Mouse (Mus musculus) thymus, adult 2 months (tissue): ENCODE results near the gene Ttc16.

Experiments
- CTCF ChIP-seq: fragments of 200-500 bp; IDR thresholded peaks from 2 replicates; pipeline ENCODE4 v1.5.1; 2012; ENCODE audit warnings: mild to moderate bottlenecking, control low read depth, low read length, moderate library complexity, borderline replicate concordance; ENCODE audit not compliant: control insufficient read depth, poor library complexity, insufficient read depth; ENCODE audit errors: extremely low read depth
- POLR2A ChIP-seq: fragments of 200-500 bp; IDR thresholded peaks from 2 replicates; pipeline ENCODE4 v1.6.1; 2012; ENCODE audit warnings: mild to moderate bottlenecking, low read length, control low read depth, moderate library complexity; ENCODE audit not compliant: control insufficient read depth, poor library complexity, insufficient read depth; ENCODE audit errors: extremely low read depth

GRCm38 (mm10) chr2:32788581-32788980, 13.1 kb upstream of the Ttc16 start:
- TF ChIP-seq POLR2A (no peak), CTCF (no peak)
